Mouse (Mus musculus) CH12.LX (cell line): ENCODE measurements at regions not wholly inside any gene's neighbourhood (a gene's known extent, or its start where the extent isn't known, plus 50 kb on each side); places are given as distances from the start of the nearest gene placed in this dataset.

ENCODE experiments used
- DNase-seq: peaks from one replicate; pipeline ENCODE4 v3.0.0-alpha.2; 2013; ENCODE audit errors: extremely low read depth
- H3K27ac ChIP-seq: 2 replicates; pipeline ENCODE4 v1.5.1; 2012; ENCODE audit warnings: low read depth, mild to moderate bottlenecking, control low read depth, moderate library complexity; ENCODE audit not compliant: insufficient read depth
- H3K27me3 ChIP-seq: replicated peaks from 2 replicates; pipeline ENCODE3; 2012; ENCODE audit warnings: inconsistent platforms
- H3K36me3 ChIP-seq, 2 experiments: replicated peaks in 1 of 2; 2 replicates each; pipeline versions ENCODE3 to v1.6.1; 2012; ENCODE audit warnings: inconsistent platforms in 1 of 2, low read length in 1 of 2, mild to moderate bottlenecking in 1 of 2, mixed read lengths in 1 of 2, moderate library complexity in 1 of 2; ENCODE audit not compliant: control insufficient read depth in 1 of 2, insufficient read depth in 1 of 2
- H3K4me1 ChIP-seq, 2 experiments: 2 replicates each; pipeline ENCODE4 v1.6.1; 2012; ENCODE audit warnings: inconsistent platforms in 1 of 2, moderate library complexity in 1 of 2; ENCODE audit not compliant: insufficient read depth in 2 of 2, control insufficient read depth in 1 of 2
- H3K4me2 ChIP-seq: 2 replicates; pipeline ENCODE4 v1.6.1; 2012; ENCODE audit warnings: low read depth, mild to moderate bottlenecking, control low read depth; ENCODE audit not compliant: poor library complexity, insufficient read depth, severe bottlenecking
- H3K4me3 ChIP-seq, 3 experiments: fragments of 150-350 bp in 1 of 3; sonication (generic) in 1 of 3; replicated peaks in 1 of 3; 2 replicates each; pipeline versions ENCODE3 to v1.5.1; 2011 to 2012; ENCODE audit warnings: low read depth in 2 of 3, low read length in 2 of 3, mild to moderate bottlenecking in 2 of 3, moderate library complexity in 2 of 3, control low read depth in 1 of 3, improper control_type of control experiment in 1 of 3, inconsistent platforms in 1 of 3, mixed read lengths in 1 of 3; ENCODE audit not compliant: poor library complexity in 1 of 3
- H3K79me2 ChIP-seq: replicated peaks from 2 replicates; pipeline ENCODE4 v1.6.1; 2012; ENCODE audit warnings: mild to moderate bottlenecking, moderate library complexity; ENCODE audit not compliant: control insufficient read depth, poor library complexity, insufficient read depth, severe bottlenecking; ENCODE audit errors: extremely low read depth
- H3K9ac ChIP-seq: 2 replicates; pipeline ENCODE4 v1.6.1; 2012; ENCODE audit warnings: low read depth, mild to moderate bottlenecking, control low read depth, moderate library complexity; ENCODE audit not compliant: insufficient read depth
- H3K9me3 ChIP-seq: replicated peaks from 2 replicates; pipeline ENCODE3; 2012; ENCODE audit warnings: low read length, inconsistent platforms, mixed read lengths
- BHLHE40 ChIP-seq: IDR thresholded peaks from 2 replicates; pipeline ENCODE4 v1.6.1; 2011; ENCODE audit warnings: mild to moderate bottlenecking, low read depth, low read length, improper control_type of control experiment
- CHD1 ChIP-seq: IDR thresholded peaks from 2 replicates; pipeline ENCODE4 v1.6.1; 2012; ENCODE audit warnings: low read depth, low read length, improper control_type of control experiment, inconsistent platforms
- EP300 ChIP-seq: IDR thresholded peaks from 2 replicates; pipeline ENCODE4 v1.6.1; 2011; ENCODE audit warnings: low read length, improper control_type of control experiment
- ETS1 ChIP-seq: conservative IDR thresholded peaks from 2 replicates; pipeline ENCODE4 v1.6.1; 2012; ENCODE audit warnings: low read depth, mild to moderate bottlenecking, inconsistent platforms, low read length, improper control_type of control experiment, moderate library complexity
- JUN ChIP-seq: IDR thresholded peaks from 2 replicates; pipeline ENCODE4 v1.6.1; 2011; ENCODE audit warnings: low read depth, mild to moderate bottlenecking, low read length, improper control_type of control experiment, moderate library complexity; ENCODE audit not compliant: insufficient read depth
- JUND ChIP-seq: conservative IDR thresholded peaks from 2 replicates; pipeline ENCODE4 v1.6.1; 2011; ENCODE audit warnings: low read depth, low read length, improper control_type of control experiment
- MAFK ChIP-seq: IDR thresholded peaks from 2 replicates; pipeline ENCODE4 v1.6.1; 2011; ENCODE audit warnings: low read length, improper control_type of control experiment; ENCODE audit not compliant: insufficient replicate concordance
- MAX ChIP-seq: IDR thresholded peaks from 2 replicates; pipeline ENCODE4 v1.6.1; 2011; ENCODE audit warnings: low read length, improper control_type of control experiment
- MEF2A ChIP-seq: IDR thresholded peaks from 2 replicates; pipeline ENCODE4 v1.6.1; 2014; ENCODE audit warnings: low read depth, mild to moderate bottlenecking, inconsistent platforms, low read length, improper control_type of control experiment, borderline replicate concordance
- NELFE ChIP-seq: IDR thresholded peaks from 2 replicates; pipeline ENCODE4 v1.6.1; 2011; ENCODE audit warnings: low read depth, low read length, improper control_type of control experiment
- PAX5 ChIP-seq: IDR thresholded peaks from 2 replicates; pipeline ENCODE4 v1.6.1; 2012; ENCODE audit warnings: low read length, inconsistent platforms, mixed read lengths
- POLR2A ChIP-seq: IDR thresholded peaks from 2 replicates; pipeline ENCODE4 v1.6.1; 2011; ENCODE audit warnings: low read depth, mild to moderate bottlenecking, improper control_type of control experiment, low read length
- RAD21 ChIP-seq: IDR thresholded peaks from 2 replicates; pipeline ENCODE4 v1.6.1; 2011; ENCODE audit warnings: low read depth, mild to moderate bottlenecking, low read length, improper control_type of control experiment, moderate library complexity
- RCOR1 ChIP-seq: conservative IDR thresholded peaks from 2 replicates; pipeline ENCODE4 v1.6.1; 2012; ENCODE audit warnings: low read depth, mild to moderate bottlenecking, inconsistent platforms, low read length, improper control_type of control experiment
- UBTF ChIP-seq: IDR thresholded peaks from 2 replicates; pipeline ENCODE4 v1.6.1; 2012; ENCODE audit warnings: low read depth, mild to moderate bottlenecking, inconsistent platforms, low read length, improper control_type of control experiment, moderate library complexity
- ZKSCAN1 ChIP-seq: IDR thresholded peaks from 2 replicates; pipeline ENCODE4 v1.6.1; 2012; ENCODE audit warnings: low read depth, inconsistent platforms, low read length, improper control_type of control experiment, borderline replicate concordance
- ZMIZ1 ChIP-seq: IDR thresholded peaks from 2 replicates; pipeline ENCODE4 v1.6.1; 2012; ENCODE audit warnings: low read depth, mild to moderate bottlenecking, inconsistent platforms, low read length, improper control_type of control experiment
- ZNF384 ChIP-seq: IDR thresholded peaks from 2 replicates; pipeline ENCODE4 v1.6.1; 2012; ENCODE audit warnings: low read depth, low read length, improper control_type of control experiment, inconsistent platforms
- dilution Hi-C: fragments of 300-500 bp; cut with MboI; formaldehyde crosslinking; loops from 2 replicates; pipeline ENCODE4 v1.14.3; 2020; ENCODE audit warnings: low sequenced_read_pairs; ENCODE audit not compliant: extremely low pct_unique_long_range_greater_than_20kb, extremely low pct_ligation_motif_present
- in situ Hi-C: fragments of 300-500 bp; cut with MboI; formaldehyde crosslinking; loops from 3 replicates; pipeline ENCODE4 v1.14.3; 2019; ENCODE audit warnings: low sequenced_read_pairs, low pct_ligation_motif_present, low pct_unique_long_range_greater_than_20kb, mixed read lengths

GRCm38 (mm10) chr7:137618406-137619133 is 181.2 kb downstream of the Glrx3 start:
- Histone ChIP-seq H3K36me3 (no peaks in the 10 kb centered on the region), H3K79me2 (no peaks in the 10 kb centered on the region), H3K4me3 (no peak overlapping the region), H3K4me2 (no peak overlapping the region), H3K27me3 (peaks cover 87% of the 10 kb centered on the region), H3K9me3 (peaks cover 5% of the 10 kb centered on the region), H3K27ac (no peak overlapping the region), H3K4me1 (no peaks in the 10 kb centered on the region), H3K9ac (no peak overlapping the region)
- no peak for DNase-seq
- TF ChIP-seq ETS1: no peak
- TF ChIP-seq JUND: no peak
- TF ChIP-seq POLR2A: no peak
- no peak for TF ChIP-seq ZNF384
- TF ChIP-seq UBTF: no peak
- TF ChIP-seq EP300: no peak
- TF ChIP-seq ZMIZ1: no peak
- TF ChIP-seq JUN: no peak
- TF ChIP-seq PAX5: no peak
- no peak for TF ChIP-seq NELFE
- no peak for TF ChIP-seq MAX
- TF ChIP-seq ZKSCAN1: no peak
- no peak for TF ChIP-seq MAFK
- TF ChIP-seq RCOR1: no peak
- dilution Hi-C loops (no loop called here), in situ Hi-C loops (no loop called here)

- DNase-seq: no peak
- Histone ChIP-seq H3K4me3 (no peak overlapping the region), H3K36me3 (no peaks in the 10 kb centered on the region), H3K27me3 (peaks cover 87% of the 10 kb centered on the region), H3K79me2 (no peaks in the 10 kb centered on the region), H3K9me3 (peaks cover 5% of the 10 kb centered on the region), H3K4me1 (no peaks in the 10 kb centered on the region), H3K9ac (no peak overlapping the region), H3K27ac (no peak overlapping the region)
- dilution Hi-C loops: no loop called here
- in situ Hi-C loops: no loop called here
- TF ChIP-seq JUND (no peak), CHD1 (no peak), MEF2A (no peak), BHLHE40 (no peak), RAD21 (no peak)
- TF ChIP-seq, all 38 proteins: peak for 0
- H3K4me2 ChIP-seq: no peak overlapping the region
These were observed 181.9 kb downstream of the Glrx3 start for GRCm38 (mm10) chr7:137619286-137619789.
